Mouse (Mus musculus) heart, adult 2 months (tissue): Measurements from ENCODE around the gene Spsb1.

Source experiments
- CTCF ChIP-seq: fragments of 200-600 bp; IDR thresholded peaks from 2 replicates; pipeline ENCODE4 v1.8.1; 2022; ENCODE audit warnings: antibody characterized with exemption, mild to moderate bottlenecking, moderate library complexity
- POLR2A ChIP-seq: fragments of 200-500 bp; IDR thresholded peaks from 2 replicates; pipeline ENCODE4 v1.6.1; 2011; ENCODE audit warnings: mild to moderate bottlenecking, low read depth, low read length, control low read depth; ENCODE audit not compliant: insufficient read depth

DNA sequence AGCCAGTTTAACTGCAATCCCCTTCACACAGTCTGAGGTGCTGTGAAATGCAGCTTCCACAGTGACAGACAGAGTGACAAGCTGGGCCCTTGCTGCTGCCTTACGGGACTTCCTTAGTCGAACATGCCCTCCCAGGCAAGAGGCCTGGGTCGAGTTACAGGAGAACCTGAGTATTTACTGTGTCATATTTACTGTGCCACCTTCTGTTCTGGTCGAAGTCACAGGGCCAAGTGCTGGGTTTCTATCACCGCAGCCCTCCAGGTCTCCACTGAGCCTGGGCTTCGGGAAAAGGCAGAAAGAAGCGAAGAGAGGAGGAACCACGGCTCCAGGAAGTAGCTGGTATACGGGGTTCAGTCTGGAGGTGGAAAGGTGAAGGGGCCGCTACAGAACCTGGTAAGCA is 43.2 kb upstream of the Spsb1 start:
- no peak for TF ChIP-seq POLR2A
- TF ChIP-seq CTCF: no peak
